Mouse (Mus musculus): ENCODE measurements at regions not wholly inside any gene's neighbourhood (a gene's known extent, or its start where the extent isn't known, plus 50 kb on each side); places are given as distances from the start of the nearest gene placed in this dataset.

GRCm38 (mm10) chr11:17629541-17630171 is 324.0 kb downstream of the Etaa1 start:
- DNase-seq (ENCODE audit: low spot score), result no peak

GRCm38 (mm10) chr11:17630172-17630553 is 323.5 kb downstream of the Etaa1 start:
- DNase-seq (ENCODE audit: low spot score), result no peak

GRCm38 (mm10) chr11:17637158-17637557 is 316.5 kb downstream of the Etaa1 start:
- DNase-seq (ENCODE audit: low spot score), result no peak

- DNase-seq (ENCODE audit: low spot score), result no peak
Measured at GRCm38 (mm10) chr11:17639922-17640321, 313.8 kb downstream of the Etaa1 start.

- DNase-seq (ENCODE audit: low spot score), result no peak
Measured at GRCm38 (mm10) chr11:17647441-17647840, 306.2 kb downstream of the Etaa1 start.

- no peak for DNase-seq (ENCODE audit: low spot score)
Measured at GRCm38 (mm10) chr11:17651389-17652156, 302.1 kb downstream of the Etaa1 start.

GRCm38 (mm10) chr11:17655840-17656239 is 297.8 kb downstream of the Etaa1 start:
- no peak for DNase-seq (ENCODE audit: low spot score)

- no peak for DNase-seq (ENCODE audit: low spot score)
Measured at GRCm38 (mm10) chr11:17657720-17658119, 296.0 kb downstream of the Etaa1 start.

GRCm38 (mm10) chr11:17658289-17658688 is 295.4 kb downstream of the Etaa1 start:
- no peak for DNase-seq (ENCODE audit: low spot score)

- no peak for DNase-seq (ENCODE audit: low spot score)
Measured at GRCm38 (mm10) chr11:17658717-17659116, 295.0 kb downstream of the Etaa1 start.

GRCm38 (mm10) chr11:17663893-17664292 is 289.8 kb downstream of the Etaa1 start:
- DNase-seq (ENCODE audit: low spot score), result no peak

GRCm38 (mm10) chr11:17665624-17666552 is 287.8 kb downstream of the Etaa1 start:
- no peak for DNase-seq (ENCODE audit: low spot score)

GRCm38 (mm10) chr11:17680998-17681397 is 272.7 kb downstream of the Etaa1 start:
- DNase-seq (ENCODE audit: low spot score), result no peak

- DNase-seq (ENCODE audit: low spot score), result no peak
Measured at GRCm38 (mm10) chr11:17685711-17686113, 268.0 kb downstream of the Etaa1 start.

GRCm38 (mm10) chr11:17686806-17687205 is 266.9 kb downstream of the Etaa1 start:
- DNase-seq (ENCODE audit: low spot score), result no peak

GRCm38 (mm10) chr11:17694145-17694544 is 259.5 kb downstream of the Etaa1 start:
- DNase-seq (ENCODE audit: low spot score), result no peak

- no peak for DNase-seq (ENCODE audit: low spot score)
Measured at GRCm38 (mm10) chr11:17708769-17709168, 244.9 kb downstream of the Etaa1 start.

GRCm38 (mm10) chr11:17722051-17722450 is 231.6 kb downstream of the Etaa1 start:
- DNase-seq (ENCODE audit: low spot score), result no peak

GRCm38 (mm10) chr11:17727258-17728034 is 226.2 kb downstream of the Etaa1 start:
- no peak for DNase-seq (ENCODE audit: low spot score)

GRCm38 (mm10) chr11:17733075-17733474 is 220.6 kb downstream of the Etaa1 start:
- no peak for DNase-seq (ENCODE audit: low spot score)

- no peak for DNase-seq (ENCODE audit: low spot score)
Measured at GRCm38 (mm10) chr11:17734519-17734918, 219.2 kb downstream of the Etaa1 start.

GRCm38 (mm10) chr11:17738879-17739278 is 214.8 kb downstream of the Etaa1 start:
- DNase-seq (ENCODE audit: low spot score), result no peak
